Mouse (Mus musculus): ENCODE measurements around the gene Pmf1. TPM values are rescaled to one million over a fixed set of nuclear protein-coding genes. Genes with fewer than 3 reads are reported as not detected.
A peak's percentile ranks its signal among the peaks of the same experiment; 100 is the strongest.

Gene Pmf1
- polyA plus RNA-seq, 1 experiment from 2014 or later, result 127 TPM

- 79% methylated on average over 12 of the region's 12 CpGs for WGBS
- H3K9me3 ChIP-seq, result no peaks in the 10 kb centered on the region
- H3K27ac ChIP-seq, result no peak overlapping the region; the same call in 1 of the 2 replicates
- no peak overlapping the region for H3K4me3 ChIP-seq
- H3K27me3 ChIP-seq, result 0 out of 2 replicates have a peak, but pooled peaks cover 7% of the 10 kb centered on the region
- H3K4me2 ChIP-seq (replicated peaks), result peak overlapping the region; percentile 59; the same call in 1 of the 2 replicates
- no peak overlapping the region for H3K9ac ChIP-seq
- H3K4me1 ChIP-seq, result peaks cover 17% of the 10 kb centered on the region
- no peak for ATAC-seq (ENCODE audit: low FRiP score, low read depth)
- H3K36me3 ChIP-seq, result no peaks in the 10 kb centered on the region
Measured at GRCm38 (mm10) chr3:88450379-88451131, 40.4 kb upstream of the Pmf1 start.

GRCm38 (mm10) chr3:88449395-88450023 lies 39.4 kb upstream of the Pmf1 start:
- Histone ChIP-seq H3K27ac (peak overlapping the region; percentile 63; the same call in 1 of the 2 replicates), H3K27me3 (0 out of 2 replicates have a peak, but pooled peaks cover 4% of the 10 kb centered on the region), H3K4me2 (replicated peaks) (peak overlapping the region; percentile 59), H3K4me3 (peak overlapping the region; percentile 37), H3K9me3 (no peaks in the 10 kb centered on the region), H3K36me3 (no peaks in the 10 kb centered on the region), H3K9ac (peak overlapping the region; percentile 46), H3K4me1 (peaks cover 10% of the 10 kb centered on the region)
- ATAC-seq (ENCODE audit: low FRiP score, low read depth), result peak; percentile 88
- WGBS, result 5% methylated on average over 21 of the region's 21 CpGs

- no peak overlapping the region for H3K4me3 ChIP-seq
- ATAC-seq (ENCODE audit: low FRiP score, low read depth), result no peak
- H3K4me1 ChIP-seq, result peaks cover 10% of the 10 kb centered on the region
- 0 out of 2 replicates have a peak, but pooled peaks cover 1% of the 10 kb centered on the region for H3K27me3 ChIP-seq
- WGBS, result 87% methylated on average over 8 of the region's 8 CpGs
- H3K9ac ChIP-seq, result no peak overlapping the region
- no peak overlapping the region for H3K4me2 ChIP-seq (replicated peaks)
- H3K36me3 ChIP-seq, result no peaks in the 10 kb centered on the region
- H3K9me3 ChIP-seq, result no peaks in the 10 kb centered on the region
- H3K27ac ChIP-seq, result no peak overlapping the region
Measured at GRCm38 (mm10) chr3:88448443-88448842, 38.3 kb upstream of the Pmf1 start.

GRCm38 (mm10) chr3:88447676-88448183 lies 37.6 kb upstream of the Pmf1 start:
- 66% methylated on average over 8 of the region's 8 CpGs for WGBS
- no peaks in the 10 kb centered on the region for H3K27me3 ChIP-seq
- no peak overlapping the region for H3K4me3 ChIP-seq
- no peak overlapping the region for H3K4me2 ChIP-seq (replicated peaks)
- H3K27ac ChIP-seq, result no peak overlapping the region; the same call in 1 of the 2 replicates
- H3K36me3 ChIP-seq, result no peaks in the 10 kb centered on the region
- peaks cover 10% of the 10 kb centered on the region for H3K4me1 ChIP-seq
- H3K9ac ChIP-seq, result no peak overlapping the region
- no peak for ATAC-seq (ENCODE audit: low FRiP score, low read depth)
- no peaks in the 10 kb centered on the region for H3K9me3 ChIP-seq

- ATAC-seq (ENCODE audit: low FRiP score, low read depth), result no peak
- H3K4me3 ChIP-seq, result no peak overlapping the region
- peaks cover 10% of the 10 kb centered on the region for H3K4me1 ChIP-seq
- 74% methylated on average over 8 of the region's 8 CpGs for WGBS
- H3K9ac ChIP-seq, result no peak overlapping the region
- H3K27me3 ChIP-seq, result no peaks in the 10 kb centered on the region
- H3K4me2 ChIP-seq (replicated peaks), result no peak overlapping the region
- no peaks in the 10 kb centered on the region for H3K36me3 ChIP-seq
- H3K27ac ChIP-seq, result no peak overlapping the region
- no peaks in the 10 kb centered on the region for H3K9me3 ChIP-seq
Measured at GRCm38 (mm10) chr3:88446471-88447123, 36.5 kb upstream of the Pmf1 start.

GRCm38 (mm10) chr3:88442888-88443287 lies 32.8 kb upstream of the Pmf1 start:
- H3K4me3 ChIP-seq, result no peak overlapping the region
- no peaks in the 10 kb centered on the region for H3K9me3 ChIP-seq
- no peak overlapping the region for H3K27ac ChIP-seq
- 0 out of 2 replicates have a peak, but pooled peaks cover 3% of the 10 kb centered on the region for H3K36me3 ChIP-seq
- H3K4me2 ChIP-seq (replicated peaks), result no peak overlapping the region
- H3K9ac ChIP-seq, result no peak overlapping the region
- WGBS, result 71% methylated on average over 7 of the region's 7 CpGs
- peaks cover 20% of the 10 kb centered on the region for H3K4me1 ChIP-seq
- no peaks in the 10 kb centered on the region for H3K27me3 ChIP-seq
- ATAC-seq (ENCODE audit: low FRiP score, low read depth), result no peak

GRCm38 (mm10) chr3:88442488-88442887 lies 32.4 kb upstream of the Pmf1 start:
- Histone ChIP-seq H3K27me3 (no peaks in the 10 kb centered on the region), H3K4me1 (peaks cover 23% of the 10 kb centered on the region), H3K9ac (no peak overlapping the region), H3K27ac (no peak overlapping the region), H3K9me3 (no peaks in the 10 kb centered on the region), H3K36me3 (0 out of 2 replicates have a peak, but pooled peaks cover 3% of the 10 kb centered on the region), H3K4me2 (replicated peaks) (no peak overlapping the region), H3K4me3 (no peak overlapping the region)
- WGBS, result 80% methylated on average over 12 of the region's 12 CpGs
- ATAC-seq (ENCODE audit: low FRiP score, low read depth), result no peak

- Histone ChIP-seq H3K27me3 (no peaks in the 10 kb centered on the region), H3K9ac (no peak overlapping the region), H3K4me2 (replicated peaks) (peak overlapping the region; percentile 47), H3K4me3 (peak overlapping the region; percentile 7; the same call in 1 of the 2 replicates), H3K9me3 (no peaks in the 10 kb centered on the region), H3K27ac (no peak overlapping the region), H3K4me1 (peaks cover 34% of the 10 kb centered on the region), H3K36me3 (0 out of 2 replicates have a peak, but pooled peaks cover 3% of the 10 kb centered on the region)
- WGBS, result 20% methylated on average over 27 of the region's 27 CpGs
- ATAC-seq (ENCODE audit: low FRiP score, low read depth), result 0 out of 2 replicates have a peak, but pooled peaks have one; percentile 10
Measured at GRCm38 (mm10) chr3:88440500-88441381, 30.6 kb upstream of the Pmf1 start.

GRCm38 (mm10) chr3:88439582-88439981 lies 29.5 kb upstream of the Pmf1 start:
- WGBS, result 61% methylated on average over 4 of the region's 4 CpGs
- ATAC-seq (ENCODE audit: low FRiP score, low read depth), result no peak
- Histone ChIP-seq H3K4me2 (replicated peaks) (no peak overlapping the region), H3K27me3 (no peaks in the 10 kb centered on the region), H3K4me3 (no peak overlapping the region), H3K4me1 (peaks cover 34% of the 10 kb centered on the region), H3K27ac (no peak overlapping the region), H3K36me3 (0 out of 2 replicates have a peak, but pooled peaks cover 3% of the 10 kb centered on the region), H3K9me3 (no peaks in the 10 kb centered on the region), H3K9ac (no peak overlapping the region)

- Histone ChIP-seq H3K4me1 (peaks cover 34% of the 10 kb centered on the region), H3K4me3 (peak overlapping the region; percentile 35), H3K4me2 (replicated peaks) (peak overlapping the region; percentile 64), H3K27ac (no peak overlapping the region), H3K9me3 (no peaks in the 10 kb centered on the region), H3K27me3 (no peaks in the 10 kb centered on the region), H3K9ac (0 out of 2 replicates have a peak overlapping the region, but pooled peaks have one; percentile 19), H3K36me3 (0 out of 2 replicates have a peak, but pooled peaks cover 3% of the 10 kb centered on the region)
- no peak for ATAC-seq (ENCODE audit: low FRiP score, low read depth)
- 75% methylated on average over 10 of the region's 10 CpGs for WGBS
Measured at GRCm38 (mm10) chr3:88437454-88437853, 27.3 kb upstream of the Pmf1 start.
